Mouse (Mus musculus) neural tube, embryonic 12.5 days (tissue): ENCODE measurements around the gene Nav2. TPM values are rescaled to one million over a fixed set of nuclear protein-coding genes. Genes with fewer than 3 reads are reported as not detected.

ENCODE experiments used
- ATAC-seq: fragments of 200-750 bp; cut with Nextera tagmentation; 2 replicates; pipeline ENCODE4 v1.8.0; 2017; ENCODE audit warnings: low read depth, mild to moderate bottlenecking, moderate TSS enrichment, moderate library complexity; ENCODE audit not compliant: low FRiP score
- H3K27ac ChIP-seq: fragments of 300-500 bp; sonication (generic); 2 replicates; pipeline ENCODE4 v1.5.1; 2016
- H3K27me3 ChIP-seq: fragments of 300-500 bp; sonication (generic); replicated peaks from 2 replicates; pipeline ENCODE4 v1.6.1; 2016; ENCODE audit warnings: mild to moderate bottlenecking
- H3K36me3 ChIP-seq: fragments of 300-500 bp; sonication (generic); 2 replicates; pipeline ENCODE4 v1.6.1; 2016; ENCODE audit warnings: mild to moderate bottlenecking
- H3K4me1 ChIP-seq: fragments of 300-500 bp; sonication (generic); 2 replicates; pipeline ENCODE4 v1.6.1; 2016
- H3K4me2 ChIP-seq: fragments of 300-500 bp; sonication (generic); replicated peaks from 2 replicates; pipeline ENCODE4 v1.6.1; 2016; ENCODE audit warnings: mild to moderate bottlenecking
- H3K4me3 ChIP-seq: fragments of 300-500 bp; sonication (generic); 2 replicates; pipeline ENCODE4 v1.5.1; 2016
- H3K9ac ChIP-seq: fragments of 300-500 bp; sonication (generic); 2 replicates; pipeline ENCODE4 v1.6.1; 2016; ENCODE audit warnings: mild to moderate bottlenecking
- H3K9me3 ChIP-seq: fragments of 300-500 bp; sonication (generic); 2 replicates; pipeline ENCODE4 v1.6.1; 2016; ENCODE audit warnings: mild to moderate bottlenecking
- WGBS: fragments of 180-500 bp; shearing (Covaris S2); methylation state at CpG from one replicate; pipeline ENCODE4 v1.1.7; 2016; 5-methylcytosine and 5-hydroxymethylcytosine counted together
- polyA plus RNA-seq: library from polyadenylated mRNA; unstranded; fragments of >200 nt; fragmentation: Nextera tagmentation; extraction: Ambion mirVana; gene quantifications from 2 replicates; pipeline ENCODE4 v1.2.1, GENCODE M21; 2016

Nav2 gene
- polyA plus RNA-seq, 1 experiment from 2014 or later, result 25.2 TPM

DNA sequence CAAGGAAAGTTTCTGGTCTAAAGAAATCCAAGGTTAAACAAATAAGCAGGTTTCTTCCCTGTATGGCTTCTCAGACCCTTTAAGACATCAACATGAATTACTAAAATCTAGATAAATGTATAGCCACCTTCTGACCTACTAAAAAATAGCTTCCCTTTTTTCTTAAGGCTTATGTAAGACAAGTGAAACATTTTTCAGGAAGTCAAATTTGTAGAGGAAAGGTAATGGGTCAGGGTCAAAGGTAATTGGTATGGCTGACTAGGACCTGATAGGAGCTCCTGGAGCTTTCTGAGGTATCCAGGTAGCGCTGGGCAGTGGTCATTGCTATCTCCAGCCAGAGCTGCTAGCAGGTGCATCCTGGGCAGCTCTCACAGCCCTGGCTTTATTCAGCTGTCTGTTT lies 162.1 kb downstream of the Nav2 start:
- H3K4me1 ChIP-seq, result peaks cover 66% of the 10 kb centered on the region
- H3K4me3 ChIP-seq, result no peak overlapping the region
- no peaks in the 10 kb centered on the region for H3K27me3 ChIP-seq
- ATAC-seq, result no peak
- H3K9me3 ChIP-seq, result no peaks in the 10 kb centered on the region
- H3K4me2 ChIP-seq, result no peak overlapping the region
- H3K9ac ChIP-seq, result no peak overlapping the region
- WGBS, result 61% methylated on average over 1 of the region's 1 CpGs
- no peak overlapping the region for H3K27ac ChIP-seq
- H3K36me3 ChIP-seq, result no peaks in the 10 kb centered on the region

- Histone ChIP-seq H3K36me3 (no peaks in the 10 kb centered on the region), H3K4me1 (peaks cover 66% of the 10 kb centered on the region), H3K27ac (peak overlapping the region; percentile 48; the same call in 1 of the 2 replicates), H3K27me3 (no peaks in the 10 kb centered on the region), H3K4me3 (no peak overlapping the region), H3K9me3 (no peaks in the 10 kb centered on the region), H3K9ac (no peak overlapping the region), H3K4me2 (no peak overlapping the region)
- 9% methylated on average over 7 of the region's 7 CpGs for WGBS
- ATAC-seq, result peak; percentile 32; the same call in 1 of the 2 replicates
Measured at GRCm38 (mm10) chr7:49071141-49071567, 162.6 kb downstream of the Nav2 start.

- no peaks in the 10 kb centered on the region for H3K36me3 ChIP-seq
- no peak overlapping the region for H3K4me2 ChIP-seq
- whole genome bisulfite sequencing, result 33% methylated on average over 10 of the region's 10 CpGs
- no peak overlapping the region for H3K27ac ChIP-seq
- H3K4me3 ChIP-seq, result no peak overlapping the region
- no peak overlapping the region for H3K9ac ChIP-seq
- ATAC-seq, result no peak
- no peaks in the 10 kb centered on the region for H3K9me3 ChIP-seq
- no peaks in the 10 kb centered on the region for H3K27me3 ChIP-seq
- H3K4me1 ChIP-seq, result peaks cover 51% of the 10 kb centered on the region
Measured at GRCm38 (mm10) chr7:49075333-49075934, 166.9 kb downstream of the Nav2 start.

- ATAC-seq, result peak; percentile 27; the same call in 1 of the 2 replicates
- H3K9ac ChIP-seq, result no peak overlapping the region
- 32% methylated on average over 8 of the region's 8 CpGs for WGBS
- no peak overlapping the region for H3K4me3 ChIP-seq
- no peak overlapping the region for H3K27ac ChIP-seq
- H3K4me1 ChIP-seq, result peaks cover 42% of the 10 kb centered on the region
- H3K27me3 ChIP-seq, result no peaks in the 10 kb centered on the region
- H3K36me3 ChIP-seq, result no peaks in the 10 kb centered on the region
- H3K4me2 ChIP-seq, result no peak overlapping the region
- no peaks in the 10 kb centered on the region for H3K9me3 ChIP-seq
Measured at GRCm38 (mm10) chr7:49076283-49076694, 167.8 kb downstream of the Nav2 start.

DNA sequence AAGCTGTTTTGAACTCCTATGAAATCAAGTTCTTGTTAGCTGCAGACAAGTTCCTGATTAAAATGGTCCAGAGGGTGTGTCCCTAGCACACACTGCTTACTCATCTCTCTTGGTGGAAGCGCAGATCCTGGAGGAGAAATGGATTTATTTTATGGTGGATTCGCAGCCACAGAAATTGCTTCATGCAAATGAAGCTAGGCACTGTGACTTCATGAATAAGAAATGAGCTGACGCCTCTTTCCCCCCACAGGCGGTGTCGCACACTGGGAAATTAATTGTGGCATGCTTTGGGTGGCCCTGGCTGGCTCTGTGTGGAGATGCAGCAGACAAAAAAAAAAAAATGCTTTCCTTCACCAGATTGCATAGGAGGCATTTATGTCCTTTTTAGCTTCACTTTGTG lies 170.4 kb downstream of the Nav2 start:
- H3K4me1 ChIP-seq, result peaks cover 60% of the 10 kb centered on the region
- no peaks in the 10 kb centered on the region for H3K36me3 ChIP-seq
- WGBS, result 22% methylated on average over 5 of the region's 5 CpGs
- H3K9me3 ChIP-seq, result no peaks in the 10 kb centered on the region
- no peak overlapping the region for H3K4me3 ChIP-seq
- no peak overlapping the region for H3K4me2 ChIP-seq
- peak; percentile 54 for ATAC-seq
- H3K27ac ChIP-seq, result 0 out of 2 replicates have a peak overlapping the region, but pooled peaks have one; percentile 0
- H3K27me3 ChIP-seq, result no peaks in the 10 kb centered on the region
- H3K9ac ChIP-seq, result no peak overlapping the region

- H3K27ac ChIP-seq, result no peak overlapping the region
Measured at GRCm38 (mm10) chr7:49082585-49083165, 174.2 kb downstream of the Nav2 start.

GRCm38 (mm10) chr7:49084768-49085167 lies 176.3 kb downstream of the Nav2 start:
- H3K4me2 ChIP-seq, result peak overlapping the region; percentile 38
- no peak overlapping the region for H3K4me3 ChIP-seq
- no peak overlapping the region for H3K9ac ChIP-seq
- peak overlapping the region; percentile 46 for H3K27ac ChIP-seq
- no peaks in the 10 kb centered on the region for H3K36me3 ChIP-seq
- peak; percentile 10; the same call in 1 of the 2 replicates for ATAC-seq
- WGBS, result 27% methylated on average over 8 of the region's 8 CpGs
- no peaks in the 10 kb centered on the region for H3K9me3 ChIP-seq
- peaks cover 71% of the 10 kb centered on the region for H3K4me1 ChIP-seq
- no peaks in the 10 kb centered on the region for H3K27me3 ChIP-seq

More at GRCm38 (mm10) chr7:49082585-49083165, 174.2 kb downstream of the Nav2 start:
- Histone ChIP-seq H3K36me3 (no peaks in the 10 kb centered on the region), H3K4me2 (no peak overlapping the region), H3K4me1 (peaks cover 69% of the 10 kb centered on the region), H3K27me3 (no peaks in the 10 kb centered on the region), H3K4me3 (no peak overlapping the region), H3K9ac (no peak overlapping the region), H3K9me3 (no peaks in the 10 kb centered on the region)
- no peak for ATAC-seq
- WGBS, result 59% methylated on average over 4 of the region's 4 CpGs

- WGBS, result 72% methylated on average over 10 of the region's 10 CpGs
- ATAC-seq, result no peak
- Histone ChIP-seq H3K36me3 (no peaks in the 10 kb centered on the region), H3K9ac (no peak overlapping the region), H3K27me3 (no peaks in the 10 kb centered on the region), H3K4me2 (no peak overlapping the region), H3K9me3 (no peaks in the 10 kb centered on the region), H3K4me3 (no peak overlapping the region), H3K4me1 (peaks cover 81% of the 10 kb centered on the region), H3K27ac (peak overlapping the region; percentile 46; the same call in 1 of the 2 replicates)
Measured at GRCm38 (mm10) chr7:49085759-49086158, 177.2 kb downstream of the Nav2 start.

GRCm38 (mm10) chr7:49087154-49087553 lies 178.6 kb downstream of the Nav2 start:
- 85% methylated on average over 5 of the region's 5 CpGs for WGBS
- Histone ChIP-seq H3K9ac (no peak overlapping the region), H3K27me3 (no peaks in the 10 kb centered on the region), H3K27ac (no peak overlapping the region), H3K4me1 (peaks cover 92% of the 10 kb centered on the region), H3K4me3 (no peak overlapping the region), H3K4me2 (no peak overlapping the region), H3K9me3 (no peaks in the 10 kb centered on the region), H3K36me3 (no peaks in the 10 kb centered on the region)
- ATAC-seq, result no peak

DNA sequence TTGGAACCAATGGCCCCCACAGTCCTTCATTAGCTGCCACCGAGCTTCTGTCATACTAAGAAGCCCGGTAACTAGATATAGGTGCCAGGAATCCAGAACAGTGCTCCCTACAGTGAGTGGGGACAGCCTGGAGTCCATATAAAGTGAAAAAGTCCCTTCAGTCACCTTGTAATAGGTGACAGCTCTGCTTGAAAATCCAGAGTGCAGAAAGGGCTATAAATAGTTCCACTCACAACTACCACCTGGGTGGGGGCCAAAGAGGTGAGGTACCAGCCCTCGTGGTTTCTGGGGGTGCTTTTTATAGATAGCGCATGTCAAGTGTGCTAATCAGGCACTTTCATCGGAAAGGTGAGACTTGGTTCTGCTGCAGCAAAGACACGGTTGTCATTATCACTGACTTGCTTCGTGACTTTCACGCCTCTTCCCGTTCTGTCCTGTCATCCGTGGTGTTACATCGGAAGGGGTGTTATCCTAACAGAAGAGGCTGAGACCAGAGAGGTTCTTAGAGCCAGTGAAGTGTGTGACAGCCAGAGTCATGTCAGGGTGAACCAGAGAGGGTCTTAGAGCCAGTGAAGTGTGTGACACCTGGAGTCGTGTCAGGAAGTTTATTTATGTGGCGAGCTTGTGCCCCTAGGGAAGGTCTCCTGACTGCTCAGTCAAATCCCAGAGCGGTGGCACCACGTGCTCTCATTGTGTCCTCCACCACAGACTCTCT lies 179.8 kb downstream of the Nav2 start:
- H3K4me1 ChIP-seq, result peaks cover 86% of the 10 kb centered on the region

DNA sequence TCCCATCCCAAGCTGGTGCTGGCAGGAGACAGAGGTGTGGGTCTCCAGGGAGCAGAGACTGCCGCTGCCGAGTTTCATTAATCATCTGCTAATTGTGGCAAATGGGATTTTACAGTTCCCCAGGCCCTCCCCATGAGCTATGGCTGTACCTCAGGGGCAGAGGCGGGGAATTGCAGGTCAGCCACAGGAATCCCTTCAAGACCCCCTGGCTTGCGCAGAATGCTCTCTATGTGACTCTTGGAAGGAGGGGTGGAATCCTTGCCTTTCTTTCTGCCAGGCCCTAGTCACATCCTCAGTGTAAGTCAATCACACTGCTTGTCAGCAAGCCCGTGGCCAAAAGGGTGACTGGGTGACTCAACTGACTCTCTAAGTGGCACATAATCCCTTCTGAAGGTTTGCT lies 182.9 kb downstream of the Nav2 start:
- Histone ChIP-seq H3K27ac (no peak overlapping the region), H3K4me2 (no peak overlapping the region), H3K36me3 (no peaks in the 10 kb centered on the region), H3K4me3 (no peak overlapping the region), H3K9me3 (no peaks in the 10 kb centered on the region), H3K4me1 (peaks cover 61% of the 10 kb centered on the region), H3K9ac (no peak overlapping the region), H3K27me3 (no peaks in the 10 kb centered on the region)
- ATAC-seq, result no peak
- WGBS, result 27% methylated on average over 5 of the region's 5 CpGs

More for the DNA sequence above, 179.8 kb downstream of the Nav2 start:
- no peak for ATAC-seq
- no peaks in the 10 kb centered on the region for H3K27me3 ChIP-seq
- no peak overlapping the region for H3K27ac ChIP-seq
- no peak overlapping the region for H3K9ac ChIP-seq
- no peak overlapping the region for H3K4me2 ChIP-seq
- no peaks in the 10 kb centered on the region for H3K9me3 ChIP-seq
- no peak overlapping the region for H3K4me3 ChIP-seq
- no peaks in the 10 kb centered on the region for H3K36me3 ChIP-seq
- WGBS, result 73% methylated on average over 15 of the region's 15 CpGs

GRCm38 (mm10) chr7:49091921-49092320 lies 183.4 kb downstream of the Nav2 start:
- Histone ChIP-seq H3K4me1 (peaks cover 57% of the 10 kb centered on the region), H3K4me2 (no peak overlapping the region), H3K36me3 (no peaks in the 10 kb centered on the region), H3K27ac (no peak overlapping the region), H3K27me3 (no peaks in the 10 kb centered on the region), H3K9me3 (no peaks in the 10 kb centered on the region), H3K4me3 (no peak overlapping the region), H3K9ac (no peak overlapping the region)
- 58% methylated on average over 5 of the region's 5 CpGs for WGBS
- no peak for ATAC-seq
